12 mouse cellular contexts compared by ENCODE assay signal in genomic region chr8:70122863-70123262, GRCm38 (mm10). TPM values are rescaled to one million over a fixed set of nuclear protein-coding genes. Genes with fewer than 3 reads are reported as not detected.
DNase-seq lines count a peak whose midpoint lies in the region; ATAC-seq and TF ChIP-seq lines count a peak whose summit lies in the region.
"Had no signal": no experiment of that assay in that cellular context is flagged by ENCODE, and none has a peak within 500 bp of the region (broad histone marks: within the 10 kb centered on the region; RNA-seq: fewer than 3 reads in every experiment).

No protein-coding gene starts in this region.

- no peak overlapping the region for H3K4me3 ChIP-seq in lung, adult 2 months (replicated peaks; ENCODE audit: extremely low read depth, low read depth, low read length)
- H3K4me3 ChIP-seq: hindbrain, embryonic 12.5 days had no signal

- no peak for TF ChIP-seq POLR2A in lung, adult 2 months (IDR thresholded peaks at IDR 0.05; ENCODE audit: borderline replicate concordance, extremely low read depth, low read depth, low read length)

- intact Hi-C loops in heart, postnatal 14 days (cut with DNase I): loop anchor here (5.0 kb wide), 1 partner anchor 206 kb away; no protein-coding TSS in a partner anchor

- DNase-seq in lung, adult 2 months: no peak
- no peak for DNase-seq in lung, postnatal 10 days
- peak; percentile 31 for DNase-seq in CD4-positive helper T cell, adult 2 months (ENCODE audit: low read depth, low spot score)
- peak; percentile 55 for DNase-seq in ES-CJ7 (ENCODE audit: low read depth, low spot score)
- DNase-seq in induced T-regulatory cell, adult 2 months (ENCODE audit: low read depth): peak; percentile 47
- no peak for DNase-seq in heart, postnatal 14 days
- no peak for DNase-seq in adrenal gland, adult 18-20 months (ENCODE audit: low spot score in 2 of 2)
- DNase-seq: adrenal gland, postnatal 10 days; layer of hippocampus, adult 9-11 months had no signal

- WGBS in lung, adult 2 months: 56% methylated on average over 2 of the region's 2 CpGs

- H3K4me1 ChIP-seq in lung, adult 2 months (ENCODE audit: control insufficient read depth, insufficient read depth, low read length): no peaks in the 10 kb centered on the region

- TF ChIP-seq CTCF in lung, adult 2 months (IDR thresholded peaks at IDR 0.05; ENCODE audit: insufficient read depth, low read length): peak; percentile 42

- ATAC-seq in megakaryocyte-erythroid progenitor cell, adult 5-6 weeks (replicated peaks; ENCODE audit: low FRiP score, low TSS enrichment, poor library complexity, severe bottlenecking): no peak

RNA-seq across cellular contexts. Expression of gene Ncan, which starts 2.2 kb away (rescaled TPM):
- 0.10 and 0.15 TPM in 2 replicates for polyA plus RNA-seq in lung, adult 2 months (2012; rRNA removed)
- total RNA-seq in megakaryocyte-erythroid progenitor cell, adult 5-6 weeks (2014; fragmentation: Nextera tagmentation): not detected in 2 replicates
- total RNA-seq in megakaryocyte-erythroid progenitor cell, adult 5-6 weeks (2017): not detected in 2 replicates
- under 1 TPM; 0.02 to 0.07 TPM for total RNA-seq in heart, postnatal 14 days (2021)
- total RNA-seq in adrenal gland, adult 18-20 months (2021): 1 to 10 TPM in 1 of 2 experiments, under 1 TPM in 1; 0.13 to 2.6 TPM
- polyA plus RNA-seq: macrophage had no signal

RNA-seq across cellular contexts. Expression of gene Nr2c2ap, which starts 8.3 kb away (rescaled TPM):
- polyA plus RNA-seq in lung, adult 2 months (2012; rRNA removed): 10.7 and 14.6 TPM in 2 replicates
- total RNA-seq in megakaryocyte-erythroid progenitor cell, adult 5-6 weeks (2014; fragmentation: Nextera tagmentation): 41.3 and 47.8 TPM in 2 replicates
- 6.7 and 16.3 TPM in 2 replicates for total RNA-seq in megakaryocyte-erythroid progenitor cell, adult 5-6 weeks (2017)
- total RNA-seq in heart, postnatal 14 days (2021): 1 to 10 TPM; 7.4 to 7.9 TPM
- 10 to 100 TPM; 19.0 to 24.0 TPM for total RNA-seq in adrenal gland, adult 18-20 months (2021)

RNA-seq across cellular contexts. Expression of gene Rfxank, which starts 16.1 kb away (rescaled TPM):
- 19.0 and 28.6 TPM in 2 replicates for polyA plus RNA-seq in lung, adult 2 months (2012; rRNA removed)
- total RNA-seq in megakaryocyte-erythroid progenitor cell, adult 5-6 weeks (2014; fragmentation: Nextera tagmentation): 5.6 and 10.7 TPM in 2 replicates
- 9.1 and 18.3 TPM in 2 replicates for total RNA-seq in megakaryocyte-erythroid progenitor cell, adult 5-6 weeks (2017)
- total RNA-seq in heart, postnatal 14 days (2021): 10 to 100 TPM; 17.7 to 20.1 TPM
- total RNA-seq in adrenal gland, adult 18-20 months (2021): 10 to 100 TPM; 13.0 to 17.4 TPM

RNA-seq across cellular contexts. Expression of gene Borcs8, which starts 16.4 kb away (rescaled TPM):
- 76.5 and 79.0 TPM in 2 replicates for polyA plus RNA-seq in lung, adult 2 months (2012; rRNA removed)
- total RNA-seq in megakaryocyte-erythroid progenitor cell, adult 5-6 weeks (2014; fragmentation: Nextera tagmentation): 50.6 and 63.7 TPM in 2 replicates
- 28.6 and 44.9 TPM in 2 replicates for total RNA-seq in megakaryocyte-erythroid progenitor cell, adult 5-6 weeks (2017)
- total RNA-seq in heart, postnatal 14 days (2021): 10 to 100 TPM; 25.8 to 31.3 TPM
- total RNA-seq in adrenal gland, adult 18-20 months (2021): 10 to 100 TPM; 54.8 to 59.2 TPM

RNA-seq across cellular contexts. Expression of gene Mef2b, which starts 16.6 kb away (rescaled TPM):
- 0.31 and 0.50 TPM in 2 replicates for polyA plus RNA-seq in lung, adult 2 months (2012; rRNA removed)
- total RNA-seq in megakaryocyte-erythroid progenitor cell, adult 5-6 weeks (2014; fragmentation: Nextera tagmentation): 0.46 and 0.92 TPM in 2 replicates
- total RNA-seq in megakaryocyte-erythroid progenitor cell, adult 5-6 weeks (2017): not detected in 2 replicates
- under 1 TPM in 1 of 2 experiments, not detected in 1; 0.37 TPM for total RNA-seq in heart, postnatal 14 days (2021)
- total RNA-seq in adrenal gland, adult 18-20 months (2021): under 1 TPM; 0.48 to 0.99 TPM
- polyA plus RNA-seq: macrophage had no signal

Comparison
In these comparisons a context has a peak if more than half of its experiments do, and no peak if none do; other contexts are left out.
1. DNase-seq: peak in CD4-positive helper T cell, adult 2 months (single experiment), ES-CJ7 (single experiment) and induced T-regulatory cell, adult 2 months (single experiment); none in lung, adult 2 months (single experiment), lung, postnatal 10 days (single experiment), heart, postnatal 14 days (0 of 2) and adrenal gland, adult 18-20 months (0 of 2).